Mouse (Mus musculus) embryonic facial prominence, embryonic 14.5 days (tissue): ENCODE results near the gene Dhh. TPM values are rescaled to one million over a fixed set of nuclear protein-coding genes. Genes with fewer than 3 reads are reported as not detected.

Experiments used
- ATAC-seq: fragments of 200-750 bp; cut with Nextera tagmentation; 2 replicates; pipeline ENCODE4 v1.8.0; 2017; ENCODE audit warnings: low read depth, moderate number of reproducible peaks, moderate TSS enrichment
- DNase-seq: peaks from one replicate; pipeline ENCODE4 v3.0.0-alpha.2; 2015; ENCODE audit warnings: low spot score
- H3K27ac ChIP-seq: fragments of 300-500 bp; sonication (generic); replicated peaks from 2 replicates; pipeline ENCODE4 v1.5.1; 2014; ENCODE audit warnings: low read depth, mild to moderate bottlenecking, low read length, moderate library complexity
- H3K27me3 ChIP-seq: fragments of 300-500 bp; sonication (generic); replicated peaks from 2 replicates; pipeline ENCODE4 v1.6.1; 2014; ENCODE audit warnings: low read length; ENCODE audit not compliant: control insufficient read depth, insufficient read depth
- H3K36me3 ChIP-seq: fragments of 300-500 bp; sonication (generic); 2 replicates; pipeline ENCODE4 v1.6.1; 2014; ENCODE audit warnings: low read length, mixed read lengths; ENCODE audit not compliant: control insufficient read depth, insufficient read depth
- H3K4me1 ChIP-seq: fragments of 300-500 bp; sonication (generic); 2 replicates; pipeline ENCODE4 v1.6.1; 2014; ENCODE audit warnings: antibody characterized with exemption, low read length; ENCODE audit not compliant: control insufficient read depth, insufficient read depth
- H3K4me2 ChIP-seq: fragments of 300-500 bp; sonication (generic); 2 replicates; pipeline ENCODE4 v1.6.1; 2014; ENCODE audit warnings: low read depth, mild to moderate bottlenecking, low read length, moderate library complexity, mixed read lengths
- H3K4me3 ChIP-seq: fragments of 300-500 bp; sonication (generic); 2 replicates; pipeline ENCODE4 v1.5.1; 2014; ENCODE audit warnings: low read depth, mild to moderate bottlenecking, low read length
- H3K9ac ChIP-seq: fragments of 300-500 bp; sonication (generic); 2 replicates; pipeline ENCODE4 v1.6.1; 2014; ENCODE audit warnings: low read depth, mild to moderate bottlenecking, low read length, moderate library complexity, mixed read lengths
- H3K9me3 ChIP-seq: fragments of 300-500 bp; sonication (generic); 2 replicates; pipeline ENCODE4 v1.6.1; 2016; ENCODE audit warnings: low read length; ENCODE audit not compliant: control insufficient read depth
- WGBS: fragments of 180-500 bp; shearing (Covaris S2); extraction: QIAGEN DNeasy Blood & Tissue Kit; methylation state at CpG from one replicate; pipeline ENCODE4 v1.1.7; 2014; 5-methylcytosine and 5-hydroxymethylcytosine counted together
- polyA plus RNA-seq: library from polyadenylated mRNA; unstranded; fragments of >200 nt; fragmentation: Nextera tagmentation; extraction: Ambion mirVana; gene quantifications from 2 replicates; pipeline ENCODE4 v1.2.1, GENCODE M21; 2014

Dhh gene
- polyA plus RNA-seq, 1 experiment from 2014 or later = 3.1 TPM

- Histone ChIP-seq H3K9me3 (no peaks in the 10 kb centered on the region), H3K36me3 (peaks cover 60% of the 10 kb centered on the region), H3K9ac (no peak overlapping the region), H3K27ac (no peak overlapping the region), H3K4me1 (peaks cover 21% of the 10 kb centered on the region), H3K4me3 (no peak overlapping the region), H3K27me3 (no peaks in the 10 kb centered on the region), H3K4me2 (no peak overlapping the region)
- DNase-seq = no peak
- no peak for ATAC-seq
- 100% methylated on average over 8 of the region's 8 CpGs for WGBS
Observed at GRCm38 (mm10) chr15:98865771-98866170, 32.6 kb downstream of the Dhh start.

GRCm38 (mm10) chr15:98864951-98865350 lies 33.4 kb downstream of the Dhh start:
- Histone ChIP-seq H3K4me1 (peaks cover 21% of the 10 kb centered on the region), H3K9me3 (no peaks in the 10 kb centered on the region), H3K36me3 (peaks cover 68% of the 10 kb centered on the region), H3K4me2 (no peak overlapping the region), H3K27me3 (no peaks in the 10 kb centered on the region), H3K9ac (no peak overlapping the region), H3K27ac (no peak overlapping the region), H3K4me3 (no peak overlapping the region)
- no peak for DNase-seq
- no peak for ATAC-seq
- 93% methylated on average over 6 of the region's 6 CpGs for WGBS

- WGBS = 83% methylated on average over 12 of the region's 12 CpGs
- Histone ChIP-seq H3K4me3 (no peak overlapping the region), H3K27ac (no peak overlapping the region), H3K36me3 (peaks cover 82% of the 10 kb centered on the region), H3K4me1 (peaks cover 9% of the 10 kb centered on the region), H3K4me2 (no peak overlapping the region), H3K9me3 (no peaks in the 10 kb centered on the region), H3K9ac (no peak overlapping the region), H3K27me3 (no peaks in the 10 kb centered on the region)
- DNase-seq (no peak), ATAC-seq (no peak)
Observed at GRCm38 (mm10) chr15:98863451-98863958, 34.8 kb downstream of the Dhh start.

- no peak for ATAC-seq
- H3K9me3 ChIP-seq = no peaks in the 10 kb centered on the region
- WGBS = 82% methylated on average over 21 of the region's 21 CpGs
- H3K27ac ChIP-seq = no peak overlapping the region
- no peak for DNase-seq
- no peak overlapping the region for H3K9ac ChIP-seq
- peaks cover 99% of the 10 kb centered on the region for H3K36me3 ChIP-seq
- H3K4me3 ChIP-seq = no peak overlapping the region
- no peaks in the 10 kb centered on the region for H3K27me3 ChIP-seq
- H3K4me2 ChIP-seq = no peak overlapping the region
- H3K4me1 ChIP-seq = no peaks in the 10 kb centered on the region
Observed at GRCm38 (mm10) chr15:98861701-98862410, 36.5 kb downstream of the Dhh start.

- no peaks in the 10 kb centered on the region for H3K27me3 ChIP-seq
- H3K4me2 ChIP-seq = no peak overlapping the region
- no peaks in the 10 kb centered on the region for H3K9me3 ChIP-seq
- ATAC-seq (no peak), DNase-seq (no peak)
- H3K27ac ChIP-seq = no peak overlapping the region
- 94% methylated on average over 18 of the region's 18 CpGs for WGBS
- H3K9ac ChIP-seq = no peak overlapping the region
- H3K36me3 ChIP-seq = peaks cover 100% of the 10 kb centered on the region
- H3K4me3 ChIP-seq = no peak overlapping the region
- no peaks in the 10 kb centered on the region for H3K4me1 ChIP-seq
Observed at GRCm38 (mm10) chr15:98860921-98861320, 37.4 kb downstream of the Dhh start.

- Histone ChIP-seq H3K27ac (no peak overlapping the region), H3K9ac (no peak overlapping the region), H3K4me1 (no peaks in the 10 kb centered on the region), H3K4me3 (no peak overlapping the region), H3K9me3 (no peaks in the 10 kb centered on the region), H3K27me3 (no peaks in the 10 kb centered on the region), H3K36me3 (peaks cover 100% of the 10 kb centered on the region), H3K4me2 (no peak overlapping the region)
- DNase-seq (no peak), ATAC-seq (no peak)
- 82% methylated on average over 9 of the region's 9 CpGs for WGBS
Observed at GRCm38 (mm10) chr15:98859319-98860043, 38.9 kb downstream of the Dhh start.

- no peak overlapping the region for H3K9ac ChIP-seq
- no peak overlapping the region for H3K4me2 ChIP-seq
- ATAC-seq (no peak), DNase-seq (no peak)
- peaks cover 100% of the 10 kb centered on the region for H3K36me3 ChIP-seq
- H3K9me3 ChIP-seq = no peaks in the 10 kb centered on the region
- no peak overlapping the region for H3K4me3 ChIP-seq
- no peaks in the 10 kb centered on the region for H3K4me1 ChIP-seq
- WGBS = 92% methylated on average over 16 of the region's 16 CpGs
- no peak overlapping the region for H3K27ac ChIP-seq
- no peaks in the 10 kb centered on the region for H3K27me3 ChIP-seq
Observed at GRCm38 (mm10) chr15:98854214-98854613, 44.1 kb downstream of the Dhh start.

- Histone ChIP-seq H3K27ac (no peak overlapping the region), H3K4me3 (no peak overlapping the region), H3K9me3 (no peaks in the 10 kb centered on the region), H3K4me2 (no peak overlapping the region), H3K27me3 (no peaks in the 10 kb centered on the region), H3K4me1 (no peaks in the 10 kb centered on the region), H3K9ac (no peak overlapping the region), H3K36me3 (peaks cover 100% of the 10 kb centered on the region)
- ATAC-seq = no peak
- WGBS = 89% methylated on average over 23 of the region's 28 CpGs
- DNase-seq = no peak
Observed at GRCm38 (mm10) chr15:98853161-98853937, 45.0 kb downstream of the Dhh start.
